ENCODE assay signal across 8 mouse cellular contexts in genomic region chrX:73229288-73229687, GRCm38 (mm10). TPM values are rescaled to one million over a fixed set of nuclear protein-coding genes. Genes with fewer than 3 reads are reported as not detected.
DNase-seq lines count a peak whose midpoint lies in the region; ATAC-seq and TF ChIP-seq lines count a peak whose summit lies in the region.

No protein-coding gene starts in this region.

- ATAC-seq in heart, embryonic 16.5 days (replicated peaks; ENCODE audit: extremely low read depth, insufficient read depth, low FRiP score) = no peak
- ATAC-seq in forebrain, postnatal 0 days = no peak
- ATAC-seq in megakaryocyte-erythroid progenitor cell, adult 5-6 weeks (replicated peaks; ENCODE audit: low FRiP score, low TSS enrichment, poor library complexity, severe bottlenecking) = peak; percentile 43; the same call in 1 of the 2 replicates
- no peak for ATAC-seq in granulocyte monocyte progenitor cell, adult 5-6 weeks (replicated peaks; ENCODE audit: poor library complexity, severe bottlenecking)

- no peaks in the 10 kb centered on the region for H3K9me3 ChIP-seq in heart, embryonic 16.5 days (replicated peaks; ENCODE audit: control insufficient read depth, low read length)
- H3K9me3 ChIP-seq in MEL (replicated peaks; ENCODE audit: insufficient read depth, low read length) = no peaks in the 10 kb centered on the region
- no peaks in the 10 kb centered on the region for H3K9me3 ChIP-seq in forebrain, postnatal 0 days (ENCODE audit: low read length)

- no peak overlapping the region; the same call in 1 of the 2 replicates for H3K27ac ChIP-seq in heart, embryonic 16.5 days (ENCODE audit: low read length)
- H3K27ac ChIP-seq in MEL (ENCODE audit: control insufficient read depth, low read depth, low read length) = no peak overlapping the region
- H3K27ac ChIP-seq in forebrain, postnatal 0 days (ENCODE audit: low read depth, low read length) = peak overlapping the region; percentile 84; the same call in 1 of the 2 replicates

- H3K4me1 ChIP-seq in heart, embryonic 16.5 days (ENCODE audit: control insufficient read depth, insufficient read depth, low read length) = peaks cover 5% of the 10 kb centered on the region; the same call in 1 of the 2 replicates
- H3K4me1 ChIP-seq in MEL (ENCODE audit: control insufficient read depth in 1 of 2, insufficient read depth in 2 of 2, low read length in 2 of 2) = peaks cover 3% of the 10 kb centered on the region in 2 experiments; a peak in 2 of 4 replicates
- no peaks in the 10 kb centered on the region for H3K4me1 ChIP-seq in forebrain, postnatal 0 days (ENCODE audit: insufficient read depth)

- no peak for TF ChIP-seq RAD21 in MEL (IDR thresholded peaks at IDR 0.05; ENCODE audit: low read depth, low read length)

- TF ChIP-seq EP300 in MEL (IDR thresholded peaks at IDR 0.05; ENCODE audit: low read depth in 1 of 2, low read length in 2 of 2) = no peak

- no peak for TF ChIP-seq POLR2A in MEL (IDR thresholded peaks at IDR 0.05; ENCODE audit: control insufficient read depth in 1 of 2, insufficient read depth in 1 of 2, low read depth in 1 of 2, low read length in 2 of 2, poor library complexity in 1 of 2)

- peaks cover 2% of the 10 kb centered on the region; the same call in 1 of the 2 replicates for H3K79me2 ChIP-seq in MEL (ENCODE audit: control insufficient read depth, insufficient read depth, low read length, poor library complexity)

- H3K4me2 ChIP-seq in heart, embryonic 16.5 days (ENCODE audit: low read depth, low read length) = peak overlapping the region; percentile 64
- peak overlapping the region; percentile 59 for H3K4me2 ChIP-seq in forebrain, postnatal 0 days (ENCODE audit: low read depth)

- H3K9ac ChIP-seq in heart, embryonic 16.5 days (ENCODE audit: low read length) = peak overlapping the region; percentile 78
- peak overlapping the region; percentile 76 for H3K9ac ChIP-seq in MEL (ENCODE audit: control insufficient read depth, low read depth, low read length, poor library complexity, severe bottlenecking)
- H3K9ac ChIP-seq in forebrain, postnatal 0 days = peak overlapping the region; percentile 68

- no peaks in the 10 kb centered on the region for H3K36me3 ChIP-seq in heart, embryonic 16.5 days (ENCODE audit: control insufficient read depth, insufficient read depth)
- peaks cover 0 to 11% of the 10 kb centered on the region in 2 experiments; a peak in 2 of 4 replicates for H3K36me3 ChIP-seq in MEL (ENCODE audit: control insufficient read depth in 1 of 2, insufficient read depth in 2 of 2, low read length in 2 of 2)
- H3K36me3 ChIP-seq in forebrain, postnatal 0 days (ENCODE audit: insufficient read depth) = no peaks in the 10 kb centered on the region

- DNase-seq in heart, adult 9 months (ENCODE audit: low spot score in 2 of 2) = no peak
- DNase-seq in MEL (ENCODE audit: low read depth, low spot score) = no peak
- no peak for DNase-seq in forebrain, postnatal 0 days
- no peak for DNase-seq in left cerebral cortex, adult 8-10 months (ENCODE audit: low spot score in 2 of 2)
- DNase-seq in spleen, postnatal 14 days (ENCODE audit: low spot score in 2 of 2) = no peak

- H3K27me3 ChIP-seq in heart, embryonic 16.5 days (ENCODE audit: control insufficient read depth, insufficient read depth, low read length) = no peaks in the 10 kb centered on the region
- H3K27me3 ChIP-seq in MEL (ENCODE audit: control insufficient read depth in 1 of 2, insufficient read depth in 2 of 2, low read length in 2 of 2) = no peaks in the 10 kb centered on the region
- H3K27me3 ChIP-seq in forebrain, postnatal 0 days (ENCODE audit: insufficient read depth, low read length) = no peaks in the 10 kb centered on the region

- WGBS in heart, embryonic 16.5 days = 31% methylated on average over 3 of the region's 3 CpGs
- 35% methylated on average over 3 of the region's 3 CpGs for WGBS in forebrain, postnatal 0 days

- H3K4me3 ChIP-seq in heart, embryonic 16.5 days (ENCODE audit: low read length) = peak overlapping the region; percentile 71
- H3K4me3 ChIP-seq in MEL (ENCODE audit: control insufficient read depth in 1 of 2, insufficient read depth in 1 of 2, low read depth in 2 of 2, low read length in 2 of 2) = peak overlapping the region; percentile 59 to 75
- peak overlapping the region; percentile 59 for H3K4me3 ChIP-seq in forebrain, postnatal 0 days (ENCODE audit: low read depth, low read length)

- no peak for TF ChIP-seq CTCF in MEL (IDR thresholded peaks at IDR 0.05 in 2 of 3, conservative IDR thresholded peaks at IDR 0.05 in 1 of 3; ENCODE audit: control insufficient read depth in 1 of 3, insufficient read depth in 1 of 3, low read depth in 2 of 3, low read length in 3 of 3, poor library complexity in 1 of 3, severe bottlenecking in 1 of 3)
- TF ChIP-seq CTCF in forebrain, postnatal 0 days (IDR thresholded peaks at IDR 0.05; ENCODE audit: low read depth) = no peak

RNA-seq across cellular contexts. Expression of gene F8a, which starts 1.2 kb away (rescaled TPM):
- polyA plus RNA-seq in heart, embryonic 16.5 days (2015; fragmentation: Nextera tagmentation; extraction: Ambion mirVana) = 11.8 and 11.9 TPM in 2 replicates
- total RNA-seq in MEL (2012; rRNA removed) = 3.3 and 3.4 TPM in 2 replicates
- polyA plus RNA-seq in MEL (2012; ENCODE audit: insufficient read depth in 1 of 2, insufficient read length in 2 of 2, low read depth in 1 of 2, low replicate concordance in 2 of 2, missing spikeins in 1 of 2) = 1 to 10 TPM in 1 of 2 experiments, not detected in 1; 6.0 TPM
- 20.5 and 23.7 TPM in 2 replicates for total RNA-seq in forebrain, postnatal 0 days (2014; rRNA removed)
- 33.0 and 34.3 TPM in 2 replicates for polyA plus RNA-seq in forebrain, postnatal 0 days (2015; fragmentation: Nextera tagmentation; extraction: Ambion mirVana)
- 2.6 and 2.8 TPM in 2 replicates for total RNA-seq in megakaryocyte-erythroid progenitor cell, adult 5-6 weeks (2014; fragmentation: Nextera tagmentation)
- total RNA-seq in megakaryocyte-erythroid progenitor cell, adult 5-6 weeks (2017) = 2.4 and 2.6 TPM in 2 replicates
- total RNA-seq in granulocyte monocyte progenitor cell, adult 5-6 weeks (2014; fragmentation: Nextera tagmentation) = 2.3 and 5.9 TPM in 2 replicates
- 3.9 and 4.2 TPM in 2 replicates for total RNA-seq in granulocyte monocyte progenitor cell, adult 5-6 weeks (2017)
- total RNA-seq in left cerebral cortex, adult 8-10 months (2022) = 10 to 100 TPM; 13.1 to 16.9 (median 14.0) TPM

RNA-seq across cellular contexts. Expression of gene Xlr4c, which starts 13.6 kb away (rescaled TPM):
- polyA plus RNA-seq in heart, embryonic 16.5 days (2015; fragmentation: Nextera tagmentation; extraction: Ambion mirVana) = 0.39 and 1.8 TPM in 2 replicates
- 12.8 and 18.6 TPM in 2 replicates for total RNA-seq in MEL (2012; rRNA removed)
- polyA plus RNA-seq in MEL (2012; ENCODE audit: insufficient read depth in 1 of 2, insufficient read length in 2 of 2, low read depth in 1 of 2, low replicate concordance in 2 of 2, missing spikeins in 1 of 2) = 10 to 100 TPM in 1 of 2 experiments, not detected in 1; 37.4 TPM
- not detected in 2 replicates for total RNA-seq in forebrain, postnatal 0 days (2014; rRNA removed)
- polyA plus RNA-seq in forebrain, postnatal 0 days (2015; fragmentation: Nextera tagmentation; extraction: Ambion mirVana) = 0.35 TPM in 1 of 2 replicates, not detected in the other
- total RNA-seq in megakaryocyte-erythroid progenitor cell, adult 5-6 weeks (2014; fragmentation: Nextera tagmentation) = 5.5 and 10.5 TPM in 2 replicates
- 24.6 and 34.2 TPM in 2 replicates for total RNA-seq in megakaryocyte-erythroid progenitor cell, adult 5-6 weeks (2017)
- total RNA-seq in granulocyte monocyte progenitor cell, adult 5-6 weeks (2014; fragmentation: Nextera tagmentation) = 2.9 and 13.5 TPM in 2 replicates
- 5.9 and 8.6 TPM in 2 replicates for total RNA-seq in granulocyte monocyte progenitor cell, adult 5-6 weeks (2017)
- under 1 TPM in 1 of 4 experiments, not detected in 3; 0.43 TPM for total RNA-seq in left cerebral cortex, adult 8-10 months (2022)

RNA-seq across cellular contexts. Expression of gene Xlr4b, which starts 15.2 kb away (rescaled TPM):
- 2.4 and 4.1 TPM in 2 replicates for polyA plus RNA-seq in heart, embryonic 16.5 days (2015; fragmentation: Nextera tagmentation; extraction: Ambion mirVana)
- total RNA-seq in MEL (2012; rRNA removed) = 37.4 and 44.4 TPM in 2 replicates
- 10 to 100 TPM in 1 of 2 experiments, not detected in 1; 43.2 TPM for polyA plus RNA-seq in MEL (2012; ENCODE audit: insufficient read depth in 1 of 2, insufficient read length in 2 of 2, low read depth in 1 of 2, low replicate concordance in 2 of 2, missing spikeins in 1 of 2)
- total RNA-seq in forebrain, postnatal 0 days (2014; rRNA removed) = 0.31 TPM in 1 of 2 replicates, not detected in the other
- 0.17 and 0.79 TPM in 2 replicates for polyA plus RNA-seq in forebrain, postnatal 0 days (2015; fragmentation: Nextera tagmentation; extraction: Ambion mirVana)
- total RNA-seq in megakaryocyte-erythroid progenitor cell, adult 5-6 weeks (2014; fragmentation: Nextera tagmentation) = 41.2 TPM in 2 replicates
- total RNA-seq in megakaryocyte-erythroid progenitor cell, adult 5-6 weeks (2017) = 23.1 and 29.2 TPM in 2 replicates
- total RNA-seq in granulocyte monocyte progenitor cell, adult 5-6 weeks (2014; fragmentation: Nextera tagmentation) = 17.1 and 17.2 TPM in 2 replicates
- 13.2 and 15.7 TPM in 2 replicates for total RNA-seq in granulocyte monocyte progenitor cell, adult 5-6 weeks (2017)
- total RNA-seq in left cerebral cortex, adult 8-10 months (2022) = 1 to 10 TPM in 2 of 4 experiments, not detected in 2; 1.4 to 2.1 TPM

RNA-seq across cellular contexts. Expression of gene Xlr3c, which starts 35.9 kb away (rescaled TPM):
- not detected in 2 replicates for polyA plus RNA-seq in heart, embryonic 16.5 days (2015; fragmentation: Nextera tagmentation; extraction: Ambion mirVana)
- total RNA-seq in MEL (2012; rRNA removed) = 68.4 and 78.0 TPM in 2 replicates
- 100 to 1,000 TPM in 1 of 2 experiments, 10 to 100 TPM in 1; 73.5 to 162 TPM for polyA plus RNA-seq in MEL (2012; ENCODE audit: insufficient read depth in 1 of 2, insufficient read length in 2 of 2, low read depth in 1 of 2, low replicate concordance in 2 of 2, missing spikeins in 1 of 2)
- not detected in 2 replicates for total RNA-seq in forebrain, postnatal 0 days (2014; rRNA removed)
- polyA plus RNA-seq in forebrain, postnatal 0 days (2015; fragmentation: Nextera tagmentation; extraction: Ambion mirVana) = 0.11 TPM in 1 of 2 replicates, not detected in the other
- not detected in 2 replicates for total RNA-seq in megakaryocyte-erythroid progenitor cell, adult 5-6 weeks (2014; fragmentation: Nextera tagmentation)
- total RNA-seq in megakaryocyte-erythroid progenitor cell, adult 5-6 weeks (2017) = 0.69 TPM in 1 of 2 replicates, not detected in the other
- not detected in 2 replicates for total RNA-seq in granulocyte monocyte progenitor cell, adult 5-6 weeks (2014; fragmentation: Nextera tagmentation)
- total RNA-seq in granulocyte monocyte progenitor cell, adult 5-6 weeks (2017) = not detected in 2 replicates
- total RNA-seq in left cerebral cortex, adult 8-10 months (2022) = not detected

RNA-seq across cellular contexts. Expression of gene Xlr3b, which starts 37.3 kb away (rescaled TPM):
- polyA plus RNA-seq in heart, embryonic 16.5 days (2015; fragmentation: Nextera tagmentation; extraction: Ambion mirVana) = 6.3 and 6.5 TPM in 2 replicates
- total RNA-seq in MEL (2012; rRNA removed) = 22.4 and 23.8 TPM in 2 replicates
- polyA plus RNA-seq in MEL (2012; ENCODE audit: insufficient read depth in 1 of 2, insufficient read length in 2 of 2, low read depth in 1 of 2, low replicate concordance in 2 of 2, missing spikeins in 1 of 2) = 10 to 100 TPM in 1 of 2 experiments, not detected in 1; 16.5 TPM
- 4.9 and 5.3 TPM in 2 replicates for total RNA-seq in forebrain, postnatal 0 days (2014; rRNA removed)
- polyA plus RNA-seq in forebrain, postnatal 0 days (2015; fragmentation: Nextera tagmentation; extraction: Ambion mirVana) = 5.1 and 10.8 TPM in 2 replicates
- total RNA-seq in megakaryocyte-erythroid progenitor cell, adult 5-6 weeks (2014; fragmentation: Nextera tagmentation) = 4.8 and 10.8 TPM in 2 replicates
- total RNA-seq in megakaryocyte-erythroid progenitor cell, adult 5-6 weeks (2017) = 4.2 and 4.4 TPM in 2 replicates
- total RNA-seq in granulocyte monocyte progenitor cell, adult 5-6 weeks (2014; fragmentation: Nextera tagmentation) = 1.3 and 16.8 TPM in 2 replicates
- total RNA-seq in granulocyte monocyte progenitor cell, adult 5-6 weeks (2017) = 7.8 and 7.9 TPM in 2 replicates
- 10 to 100 TPM in 1 of 4 experiments, 1 to 10 TPM in 2, under 1 TPM in 1; 0.65 to 13.8 (median 4.2) TPM for total RNA-seq in left cerebral cortex, adult 8-10 months (2022)

Comparison
In these comparisons a context has a peak if more than half of its experiments do, and no peak if none do; other contexts are left out.
1. RNA of gene Xlr4b, which starts 15.2 kb away (total RNA-seq): 37.4 to 44.4 TPM in MEL, 23.1 to 41.2 TPM in megakaryocyte-erythroid progenitor cell, adult 5-6 weeks and 13.2 to 17.2 TPM in granulocyte monocyte progenitor cell, adult 5-6 weeks; 1.4 to 2.1 TPM in left cerebral cortex, adult 8-10 months and 0.31 TPM in forebrain, postnatal 0 days; every median in the first group is over 4 times any median in the second.
2. Peak in every context shown above with its lines, with median percentiles within 50 percentile points of each other: H3K4me3 ChIP-seq and H3K9ac ChIP-seq.